Mouse (Mus musculus) frontal cortex, postnatal 36 days (tissue): ENCODE measurements around the gene Erich6b.

Experiments
- DNase-seq, 2 experiments: peaks; one replicate each; pipeline ENCODE4 v3.0.0; 2022; ENCODE audit warnings: low spot score in 2 of 2

Erich6b gene

GRCm38 (mm10) chr14:75642080-75642479 lies at the start of gene Erich6b:
Gene Erich6b (plus strand): TSS chr14:75642259.
- no peak for DNase-seq

GRCm38 (mm10) chr14:75592978-75593377 lies 49.1 kb upstream of the Erich6b start, which contains the start of gene Spert:
Gene Spert (minus strand): TSS chr14:75593116.
- no peak for DNase-seq

- DNase-seq = no peak
Measured at GRCm38 (mm10) chr14:75609176-75609575, 32.9 kb upstream of the Erich6b start.

GRCm38 (mm10) chr14:75616375-75616774 lies 25.7 kb upstream of the Erich6b start:
- no peak for DNase-seq

- DNase-seq = no peak
Measured at GRCm38 (mm10) chr14:75622984-75623383, 19.1 kb upstream of the Erich6b start.

GRCm38 (mm10) chr14:75628870-75629269 lies 13.2 kb upstream of the Erich6b start:
- no peak for DNase-seq

GRCm38 (mm10) chr14:75635350-75635749 lies 6.7 kb upstream of the Erich6b start:
- DNase-seq = peak; percentile 19 to 31

GRCm38 (mm10) chr14:75636107-75636506 lies 6.0 kb upstream of the Erich6b start:
- DNase-seq = no peak

GRCm38 (mm10) chr14:75637641-75638040 lies 4.4 kb upstream of the Erich6b start:
- DNase-seq = no peak

- DNase-seq = peak in 1 of 2 experiments; percentile 14
Measured at GRCm38 (mm10) chr14:75640846-75641245, 1.2 kb upstream of the Erich6b start.

GRCm38 (mm10) chr14:75641369-75641768 lies 690 bp upstream of the Erich6b start:
- DNase-seq = no peak

GRCm38 (mm10) chr14:75645461-75645860 lies 3.4 kb downstream of the Erich6b start:
- no peak for DNase-seq

GRCm38 (mm10) chr14:75646060-75646459 lies 4.0 kb downstream of the Erich6b start:
- DNase-seq = no peak

GRCm38 (mm10) chr14:75646968-75647829 lies 5.1 kb downstream of the Erich6b start:
- no peak for DNase-seq

- DNase-seq = peak in 1 of 2 experiments; percentile 15
Measured at GRCm38 (mm10) chr14:75660936-75661335, 18.9 kb downstream of the Erich6b start.

GRCm38 (mm10) chr14:75661548-75661947 lies 19.5 kb downstream of the Erich6b start:
- no peak for DNase-seq

GRCm38 (mm10) chr14:75665430-75666180 lies 23.5 kb downstream of the Erich6b start:
- DNase-seq = no peak

- DNase-seq = no peak
Measured at GRCm38 (mm10) chr14:75669085-75669645, 27.1 kb downstream of the Erich6b start.

GRCm38 (mm10) chr14:75676316-75676715 lies 34.3 kb downstream of the Erich6b start:
- DNase-seq = no peak

- DNase-seq = no peak
Measured at GRCm38 (mm10) chr14:75690428-75690827, 48.4 kb downstream of the Erich6b start.

- no peak for DNase-seq
Measured at GRCm38 (mm10) chr14:75696096-75696495, 54.0 kb downstream of the Erich6b start.

GRCm38 (mm10) chr14:75697928-75698327 lies 55.9 kb downstream of the Erich6b start:
- DNase-seq = no peak
